Mouse (Mus musculus): ENCODE measurements around the gene Lims1.

The Lims1 gene

GRCm38 (mm10) chr10:58446384-58447279 lies 123.4 kb downstream of the Lims1 start, which contains the start of gene Ranbp2:
Gene Ranbp2 (plus strand): TSS chr10:58446920.
- peak; percentile 99 for DNase-seq (ENCODE audit: low read depth, low spot score)

GRCm38 (mm10) chr10:58447280-58447781 lies 124.1 kb downstream of the Lims1 start:
- DNase-seq (ENCODE audit: low read depth, low spot score): peak; percentile 39

- DNase-seq (ENCODE audit: low read depth, low spot score): no peak
These were observed 128.3 kb downstream of the Lims1 start for GRCm38 (mm10) chr10:58451575-58451974.

GRCm38 (mm10) chr10:58452185-58452584 lies 128.9 kb downstream of the Lims1 start:
- no peak for DNase-seq (ENCODE audit: low read depth, low spot score)

GRCm38 (mm10) chr10:58459896-58460295 lies 136.6 kb downstream of the Lims1 start:
- DNase-seq (ENCODE audit: low read depth, low spot score): no peak

Data from mesoderm, embryonic 11.5 days (tissue).